ENCODE assay signal across 9 mouse cellular contexts in the genomic region with DNA sequence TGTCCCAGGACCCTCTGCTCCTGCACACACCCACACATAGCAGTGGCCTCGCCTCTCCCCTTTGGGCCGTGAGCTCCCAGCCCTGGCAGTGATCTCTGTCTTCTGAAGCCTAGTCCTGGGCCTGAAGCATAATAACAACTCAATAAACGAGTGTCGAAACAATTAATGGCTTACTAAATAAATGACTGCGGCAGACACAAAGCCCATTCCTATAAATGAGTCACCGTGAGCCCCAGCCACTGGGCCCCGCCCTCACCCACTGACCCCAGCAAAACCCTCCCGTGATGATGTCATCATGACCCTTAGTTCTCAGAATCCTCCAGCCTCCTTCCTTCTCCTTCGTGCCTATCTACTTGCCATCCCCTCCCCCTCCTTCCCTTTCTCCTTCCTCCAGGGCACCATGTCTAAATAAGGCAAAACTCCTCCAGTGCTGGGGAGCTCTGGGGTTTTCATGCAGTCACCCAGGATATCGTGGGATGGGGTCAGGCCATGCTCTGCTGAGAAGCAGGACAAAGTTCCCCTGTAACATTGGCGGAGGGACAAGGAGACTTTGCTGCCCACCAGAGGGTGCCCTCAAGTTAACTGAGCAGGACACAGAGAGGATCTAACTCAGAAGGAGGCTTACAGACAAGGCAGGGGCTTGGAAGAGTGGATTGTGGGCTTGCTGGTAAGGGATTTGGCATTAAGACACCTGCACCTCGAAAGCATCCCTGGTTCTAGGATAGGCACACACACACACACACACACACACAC. TPM values are rescaled to one million over a fixed set of nuclear protein-coding genes. Genes with fewer than 3 reads are reported as not detected.
DNase-seq lines count a peak whose midpoint lies in the region; ATAC-seq and TF ChIP-seq lines count a peak whose summit lies in the region.
"Had no signal": no experiment of that assay in that cellular context is flagged by ENCODE, and none has a peak within 500 bp of the region (broad histone marks: within the 10 kb centered on the region; RNA-seq: fewer than 3 reads in every experiment).

No protein-coding gene starts in this region.

- no peaks in the 10 kb centered on the region for H3K27me3 ChIP-seq in liver, embryonic 12.5 days (replicated peaks)
- H3K27me3 ChIP-seq in liver, embryonic 11.5 days (replicated peaks; ENCODE audit: control insufficient read depth, insufficient read depth, low read length): no peaks in the 10 kb centered on the region
- H3K27me3 ChIP-seq in thymus, adult 2 months (ENCODE audit: control insufficient read depth, insufficient read depth, low read length): no peaks in the 10 kb centered on the region

- H3K36me3 ChIP-seq in liver, embryonic 12.5 days: no peaks in the 10 kb centered on the region
- no peaks in the 10 kb centered on the region for H3K36me3 ChIP-seq in liver, embryonic 11.5 days (ENCODE audit: control insufficient read depth, insufficient read depth, low read length)
- no peaks in the 10 kb centered on the region for H3K36me3 ChIP-seq in thymus, adult 2 months (ENCODE audit: control insufficient read depth, insufficient read depth, low read length)
- H3K36me3 ChIP-seq: G1E had no signal

- no peaks in the 10 kb centered on the region for H3K9me3 ChIP-seq in liver, embryonic 12.5 days (replicated peaks)
- no peaks in the 10 kb centered on the region for H3K9me3 ChIP-seq in liver, embryonic 11.5 days (ENCODE audit: control insufficient read depth, low read length)
- H3K9me3 ChIP-seq: G1E had no signal

- 39% methylated on average over 12 of the region's 12 CpGs for WGBS in liver, embryonic 12.5 days (ENCODE audit: insufficient replicate concordance)
- WGBS in liver, embryonic 11.5 days: 50% methylated on average over 12 of the region's 12 CpGs
- WGBS in thymus, adult 2 months: 65% methylated on average over 12 of the region's 12 CpGs

- no peak overlapping the region for H3K4me3 ChIP-seq in liver, embryonic 12.5 days
- H3K4me3 ChIP-seq in liver, embryonic 11.5 days (ENCODE audit: low read depth, low read length): no peak overlapping the region
- H3K4me3 ChIP-seq in brown adipose tissue, adult 24 weeks (ENCODE audit: insufficient read depth, low read depth, low read length): no peak overlapping the region
- no peak overlapping the region for H3K4me3 ChIP-seq in thymus, adult 2 months (ENCODE audit: control insufficient read depth, insufficient read depth, low read length)

- H3K4me2 ChIP-seq in liver, embryonic 12.5 days: no peak overlapping the region
- no peak overlapping the region for H3K4me2 ChIP-seq in liver, embryonic 11.5 days

- H3K9ac ChIP-seq in liver, embryonic 12.5 days: no peak overlapping the region
- H3K9ac ChIP-seq in liver, embryonic 11.5 days (ENCODE audit: low read depth, low read length): no peak overlapping the region

- H3K4me1 ChIP-seq in liver, embryonic 12.5 days: peaks cover 3% of the 10 kb centered on the region; the same call in 1 of the 2 replicates
- H3K4me1 ChIP-seq in liver, embryonic 11.5 days (replicated peaks; ENCODE audit: control insufficient read depth, insufficient read depth, low read length): no peaks in the 10 kb centered on the region
- peaks cover 3% of the 10 kb centered on the region; the same call in 1 of the 2 replicates for H3K4me1 ChIP-seq in brown adipose tissue, adult 24 weeks (ENCODE audit: control insufficient read depth, insufficient read depth, insufficient read length, low read length)
- H3K4me1 ChIP-seq in thymus, adult 2 months (replicated peaks; ENCODE audit: control insufficient read depth, insufficient read depth, low read length): peaks cover 10% of the 10 kb centered on the region

- DNase-seq in liver, embryonic 11.5 days (ENCODE audit: low spot score): no peak
- peak; percentile 31 for DNase-seq in kidney, postnatal 14 days
- no peak for DNase-seq in natural killer cell, adult 2 months (ENCODE audit: low spot score in 2 of 2)
- no peak for DNase-seq in cerebellum, adult 9-11 months
- DNase-seq in thymus, adult 2 months: no peak

- TF ChIP-seq POLR2A in thymus, adult 2 months (IDR thresholded peaks at IDR 0.05; ENCODE audit: control insufficient read depth, extremely low read depth, insufficient read depth, low read length, poor library complexity): no peak

- H3K27ac ChIP-seq in liver, embryonic 12.5 days: no peak overlapping the region
- no peak overlapping the region for H3K27ac ChIP-seq in liver, embryonic 11.5 days (ENCODE audit: low read depth, low read length)
- 0 out of 2 replicates have a peak overlapping the region, but pooled peaks have one; percentile 19 for H3K27ac ChIP-seq in brown adipose tissue, adult 24 weeks (replicated peaks; ENCODE audit: low read depth, low read length)
- H3K27ac ChIP-seq in thymus, adult 2 months (ENCODE audit: control insufficient read depth, insufficient read depth, low read length): no peak overlapping the region

- 0 out of 2 replicates have a peak, but pooled peaks have one; percentile 7 for ATAC-seq in liver, embryonic 12.5 days
- no peak for ATAC-seq in liver, embryonic 11.5 days (replicated peaks; ENCODE audit: low FRiP score)
- peak; percentile 30 for ATAC-seq in neutrophil, adult 5-6 weeks (ENCODE audit: extremely low read depth, insufficient number of reproducible peaks, low FRiP score, poor library complexity, severe bottlenecking)

- TF ChIP-seq CTCF in thymus, adult 2 months (IDR thresholded peaks at IDR 0.05; ENCODE audit: borderline replicate concordance, control insufficient read depth, extremely low read depth, insufficient read depth, low read length, poor library complexity): no peak

RNA-seq across cellular contexts. Expression of a gene that starts 36.5 kb away (rescaled TPM):
- polyA plus RNA-seq in liver, embryonic 12.5 days (2016; fragmentation: Nextera tagmentation; extraction: Ambion mirVana): not detected in 2 replicates
- not detected in 2 replicates for polyA plus RNA-seq in liver, embryonic 11.5 days (2014; fragmentation: Nextera tagmentation; extraction: Ambion mirVana)
- not detected in 2 replicates for polyA plus RNA-seq in brown adipose tissue, adult 24 weeks (2012; ENCODE audit: insufficient read depth, insufficient read length, missing spikeins)
- total RNA-seq in neutrophil, adult 5-6 weeks (2017): 0.12 and 0.70 TPM in 2 replicates
- polyA plus RNA-seq in thymus, adult 2 months (2012; rRNA removed): 5.7 and 8.7 TPM in 2 replicates
- polyA plus RNA-seq: G1E had no signal
